Mouse (Mus musculus) heart, embryonic 15.5 days (tissue): Measurements from ENCODE around the gene Olfr316. TPM values are rescaled to one million over a fixed set of nuclear protein-coding genes. Genes with fewer than 3 reads are reported as not detected.
"Not testable (repeated sequence)": the region's sequence is repeated elsewhere in the genome, so short reads cannot be mapped to it uniquely, and the experiment has no call there.

Experiments used
- ATAC-seq: fragments of 200-750 bp; cut with Nextera tagmentation; replicated peaks from 2 replicates; pipeline ENCODE4 v1.8.0; 2017; ENCODE audit warnings: low read depth, moderate TSS enrichment; ENCODE audit not compliant: insufficient number of reproducible peaks, insufficient read depth, low FRiP score
- H3K27ac ChIP-seq: fragments of 300-500 bp; sonication (generic); 2 replicates; pipeline ENCODE4 v1.5.1; 2015; ENCODE audit warnings: mild to moderate bottlenecking, inconsistent platforms
- H3K27me3 ChIP-seq: fragments of 300-500 bp; sonication (generic); 2 replicates; pipeline ENCODE4 v1.6.1; 2015; ENCODE audit warnings: inconsistent platforms
- H3K36me3 ChIP-seq: fragments of 300-500 bp; sonication (generic); 2 replicates; pipeline ENCODE4 v1.6.1; 2015; ENCODE audit warnings: mild to moderate bottlenecking, inconsistent platforms
- H3K4me1 ChIP-seq: fragments of 300-500 bp; sonication (generic); replicated peaks from 2 replicates; pipeline ENCODE4 v1.6.1; 2015; ENCODE audit warnings: inconsistent platforms
- H3K4me2 ChIP-seq: fragments of 300-500 bp; sonication (generic); 2 replicates; pipeline ENCODE4 v1.6.1; 2015; ENCODE audit warnings: inconsistent platforms, mild to moderate bottlenecking, moderate library complexity
- H3K4me3 ChIP-seq: fragments of 300-500 bp; sonication (generic); 2 replicates; pipeline ENCODE4 v1.5.1; 2015; ENCODE audit warnings: mild to moderate bottlenecking, inconsistent platforms
- H3K9ac ChIP-seq: fragments of 300-500 bp; sonication (generic); 2 replicates; pipeline ENCODE4 v1.6.1; 2015; ENCODE audit warnings: mild to moderate bottlenecking, inconsistent platforms
- H3K9me3 ChIP-seq: fragments of 300-500 bp; sonication (generic); replicated peaks from 2 replicates; pipeline ENCODE4 v1.6.1; 2016; ENCODE audit warnings: inconsistent platforms
- WGBS: fragments of 180-500 bp; shearing (Covaris S2); methylation state at CpG from one replicate; pipeline ENCODE4 v1.1.7; 2015; ENCODE audit warnings: mixed read lengths; 5-methylcytosine and 5-hydroxymethylcytosine counted together
- polyA plus RNA-seq: library from polyadenylated mRNA; unstranded; fragments of >200 nt; fragmentation: Nextera tagmentation; extraction: Ambion mirVana; gene quantifications from 2 replicates; pipeline ENCODE4 v1.2.1, GENCODE M21; 2015

The Olfr316 gene
- polyA plus RNA-seq, result not detected in 2 replicates

- WGBS, result 69% methylated on average over 2 of the region's 2 CpGs
Measured at GRCm38 (mm10) chr11:58752434-58752833, at the start of gene Olfr316. TSS of gene Olfr316 (plus strand) at chr11:58752734.

GRCm38 (mm10) chr11:58709086-58709485, 43.4 kb upstream of the Olfr316 start:
- WGBS, result 76% methylated on average over 11 of the region's 11 CpGs
- ATAC-seq, result no peak
- no peak overlapping the region for H3K4me3 ChIP-seq

More at GRCm38 (mm10) chr11:58752434-58752833, at the start of gene Olfr316:
- H3K4me2 ChIP-seq, result no peak within 1 kb of the TSS
- H3K9me3 ChIP-seq, result no peaks in the 10 kb centered on the region
- no peak within 1 kb of the TSS for H3K4me3 ChIP-seq
- no peaks in the 10 kb centered on the region for H3K4me1 ChIP-seq
- ATAC-seq, result no peak
- no peaks in the 10 kb centered on the region for H3K36me3 ChIP-seq
- no peaks in the 10 kb centered on the region for H3K27me3 ChIP-seq
- no peak within 1 kb of the TSS for H3K27ac ChIP-seq
- no peak within 1 kb of the TSS for H3K9ac ChIP-seq

GRCm38 (mm10) chr11:58717723-58718122, 34.8 kb upstream of the Olfr316 start:
- H3K36me3 ChIP-seq, ATAC-seq, H3K27me3 ChIP-seq, H3K4me3 ChIP-seq, H3K9ac ChIP-seq, H3K4me1 ChIP-seq, H3K4me2 ChIP-seq, H3K27ac ChIP-seq, H3K9me3 ChIP-seq: not testable (repeated sequence)
- 80% methylated on average over 7 of the region's 7 CpGs for WGBS

More at GRCm38 (mm10) chr11:58709086-58709485, 43.4 kb upstream of the Olfr316 start:
- Histone ChIP-seq H3K9me3 (no peaks in the 10 kb centered on the region), H3K4me2 (no peak overlapping the region), H3K9ac (no peak overlapping the region), H3K27ac (no peak overlapping the region), H3K36me3 (no peaks in the 10 kb centered on the region), H3K4me1 (no peaks in the 10 kb centered on the region), H3K27me3 (no peaks in the 10 kb centered on the region)

- Histone ChIP-seq H3K4me1 (no peaks in the 10 kb centered on the region), H3K4me3 (no peak overlapping the region), H3K4me2 (no peak overlapping the region), H3K27ac (no peak overlapping the region), H3K9me3 (no peaks in the 10 kb centered on the region), H3K9ac (no peak overlapping the region), H3K36me3 (no peaks in the 10 kb centered on the region), H3K27me3 (no peaks in the 10 kb centered on the region)
- ATAC-seq, result no peak
- 79% methylated on average over 4 of the region's 4 CpGs for WGBS
Measured at GRCm38 (mm10) chr11:58719701-58720100, 32.8 kb upstream of the Olfr316 start.

- no peak for ATAC-seq
- Histone ChIP-seq H3K4me3 (no peak within 1 kb of the TSS), H3K36me3 (no peaks in the 10 kb centered on the region), H3K27me3 (no peaks in the 10 kb centered on the region), H3K9me3 (no peaks in the 10 kb centered on the region), H3K4me2 (no peak within 1 kb of the TSS), H3K9ac (no peak within 1 kb of the TSS), H3K27ac (no peak within 1 kb of the TSS), H3K4me1 (no peaks in the 10 kb centered on the region)
Measured at GRCm38 (mm10) chr11:58723914-58724313, 28.6 kb upstream of the Olfr316 start, which contains the start of gene Olfr318. TSS of gene Olfr318 (minus strand) at chr11:58724014.

GRCm38 (mm10) chr11:58727896-58728650, 24.5 kb upstream of the Olfr316 start:
- H3K27me3 ChIP-seq, H3K9ac ChIP-seq, H3K36me3 ChIP-seq, H3K27ac ChIP-seq, H3K4me1 ChIP-seq, H3K4me2 ChIP-seq, ATAC-seq, H3K4me3 ChIP-seq, H3K9me3 ChIP-seq: not testable (repeated sequence)
- 79% methylated on average over 6 of the region's 6 CpGs for WGBS

GRCm38 (mm10) chr11:58733372-58733771, 19.2 kb upstream of the Olfr316 start:
- WGBS, result 50% methylated on average over 3 of the region's 3 CpGs
- Histone ChIP-seq H3K9me3 (no peaks in the 10 kb centered on the region), H3K4me2 (no peak overlapping the region), H3K4me3 (no peak overlapping the region), H3K27me3 (no peaks in the 10 kb centered on the region), H3K9ac (no peak overlapping the region), H3K36me3 (no peaks in the 10 kb centered on the region), H3K27ac (no peak overlapping the region), H3K4me1 (no peaks in the 10 kb centered on the region)
- no peak for ATAC-seq

- H3K4me3 ChIP-seq, result no peak within 1 kb of the TSS
- H3K4me1 ChIP-seq, result no peaks in the 10 kb centered on the region
- no peak for ATAC-seq
- no peaks in the 10 kb centered on the region for H3K27me3 ChIP-seq
- H3K36me3 ChIP-seq, result no peaks in the 10 kb centered on the region
- no peak within 1 kb of the TSS for H3K4me2 ChIP-seq
- no peaks in the 10 kb centered on the region for H3K9me3 ChIP-seq
- no peak within 1 kb of the TSS for H3K27ac ChIP-seq
- no peak within 1 kb of the TSS for H3K9ac ChIP-seq
- WGBS, result 74% methylated on average over 4 of the region's 4 CpGs
Measured at GRCm38 (mm10) chr11:58738792-58739262, 13.7 kb upstream of the Olfr316 start, which contains the start of gene Olfr317. TSS of gene Olfr317 (minus strand) at chr11:58739212.

GRCm38 (mm10) chr11:58751096-58751495, 1.4 kb upstream of the Olfr316 start:
- not testable (repeated sequence) for H3K36me3 ChIP-seq, H3K4me2 ChIP-seq, H3K4me1 ChIP-seq, H3K27me3 ChIP-seq, H3K27ac ChIP-seq, ATAC-seq, H3K9ac ChIP-seq, H3K4me3 ChIP-seq, H3K9me3 ChIP-seq
- 82% methylated on average over 18 of the region's 18 CpGs for WGBS

GRCm38 (mm10) chr11:58772888-58773287, 20.4 kb downstream of the Olfr316 start, which contains the start of gene Olfr315:
TSS of gene Olfr315 (plus strand) at chr11:58773188.
- Histone ChIP-seq H3K9me3 (no peaks in the 10 kb centered on the region), H3K27ac (no peak within 1 kb of the TSS), H3K4me2 (no peak within 1 kb of the TSS), H3K4me1 (no peaks in the 10 kb centered on the region), H3K27me3 (no peaks in the 10 kb centered on the region), H3K4me3 (no peak within 1 kb of the TSS), H3K9ac (no peak within 1 kb of the TSS), H3K36me3 (no peaks in the 10 kb centered on the region)
- ATAC-seq, result no peak

- Histone ChIP-seq H3K27ac (no peak within 1 kb of the TSS), H3K4me2 (no peak within 1 kb of the TSS), H3K36me3 (no peaks in the 10 kb centered on the region), H3K27me3 (no peaks in the 10 kb centered on the region), H3K4me3 (no peak within 1 kb of the TSS), H3K9ac (no peak within 1 kb of the TSS), H3K4me1 (peaks cover 6% of the 10 kb centered on the region), H3K9me3 (no peaks in the 10 kb centered on the region)
- 49% methylated on average over 6 of the region's 6 CpGs for WGBS
- ATAC-seq, result no peak
Measured at GRCm38 (mm10) chr11:58782480-58783089, 30.1 kb downstream of the Olfr316 start, which contains the start of gene Olfr314. TSS of gene Olfr314 (plus strand) at chr11:58782952.
